Mouse (Mus musculus) midbrain, embryonic 13.5 days (tissue): ENCODE results near the gene Cbll1. TPM values are rescaled to one million over a fixed set of nuclear protein-coding genes. Genes with fewer than 3 reads are reported as not detected.

Source experiments
- ATAC-seq: fragments of 200-750 bp; cut with Nextera tagmentation; 2 replicates; pipeline ENCODE4 v1.8.0; 2017; ENCODE audit warnings: mild to moderate bottlenecking, moderate TSS enrichment, moderate library complexity
- H3K27ac ChIP-seq: fragments of 300-500 bp; sonication (generic); 2 replicates; pipeline ENCODE4 v1.5.1; 2015; ENCODE audit warnings: inconsistent platforms, mild to moderate bottlenecking, moderate library complexity
- H3K27me3 ChIP-seq: fragments of 300-500 bp; sonication (generic); 2 replicates; pipeline ENCODE4 v1.6.1; 2015; ENCODE audit warnings: mild to moderate bottlenecking, inconsistent platforms
- H3K36me3 ChIP-seq: fragments of 300-500 bp; sonication (generic); 2 replicates; pipeline ENCODE4 v1.6.1; 2015; ENCODE audit warnings: mild to moderate bottlenecking, inconsistent platforms
- H3K4me1 ChIP-seq: fragments of 300-500 bp; sonication (generic); replicated peaks from 2 replicates; pipeline ENCODE4 v1.6.1; 2015; ENCODE audit warnings: inconsistent platforms
- H3K4me2 ChIP-seq: fragments of 300-500 bp; sonication (generic); replicated peaks from 2 replicates; pipeline ENCODE4 v1.6.1; 2015; ENCODE audit warnings: moderate library complexity, mild to moderate bottlenecking, inconsistent platforms
- H3K4me3 ChIP-seq: fragments of 300-500 bp; sonication (generic); replicated peaks from 2 replicates; pipeline ENCODE4 v1.5.1; 2015; ENCODE audit warnings: mild to moderate bottlenecking, inconsistent platforms
- H3K9ac ChIP-seq: fragments of 300-500 bp; sonication (generic); replicated peaks from 2 replicates; pipeline ENCODE4 v1.6.1; 2015; ENCODE audit warnings: mild to moderate bottlenecking, inconsistent platforms
- H3K9me3 ChIP-seq: fragments of 300-500 bp; sonication (generic); 2 replicates; pipeline ENCODE4 v1.6.1; 2016; ENCODE audit warnings: mild to moderate bottlenecking, inconsistent platforms
- WGBS: fragments of 180-500 bp; shearing (Covaris S2); methylation state at CpG from one replicate; pipeline ENCODE4 v1.1.7; 2015; 5-methylcytosine and 5-hydroxymethylcytosine counted together
- polyA plus RNA-seq: library from polyadenylated mRNA; unstranded; fragments of >200 nt; fragmentation: Nextera tagmentation; extraction: Ambion mirVana; gene quantifications from 2 replicates; pipeline ENCODE4 v1.2.1, GENCODE M21; 2015

The Cbll1 gene
- 18.7 and 19.5 TPM in 2 replicates for polyA plus RNA-seq

DNA sequence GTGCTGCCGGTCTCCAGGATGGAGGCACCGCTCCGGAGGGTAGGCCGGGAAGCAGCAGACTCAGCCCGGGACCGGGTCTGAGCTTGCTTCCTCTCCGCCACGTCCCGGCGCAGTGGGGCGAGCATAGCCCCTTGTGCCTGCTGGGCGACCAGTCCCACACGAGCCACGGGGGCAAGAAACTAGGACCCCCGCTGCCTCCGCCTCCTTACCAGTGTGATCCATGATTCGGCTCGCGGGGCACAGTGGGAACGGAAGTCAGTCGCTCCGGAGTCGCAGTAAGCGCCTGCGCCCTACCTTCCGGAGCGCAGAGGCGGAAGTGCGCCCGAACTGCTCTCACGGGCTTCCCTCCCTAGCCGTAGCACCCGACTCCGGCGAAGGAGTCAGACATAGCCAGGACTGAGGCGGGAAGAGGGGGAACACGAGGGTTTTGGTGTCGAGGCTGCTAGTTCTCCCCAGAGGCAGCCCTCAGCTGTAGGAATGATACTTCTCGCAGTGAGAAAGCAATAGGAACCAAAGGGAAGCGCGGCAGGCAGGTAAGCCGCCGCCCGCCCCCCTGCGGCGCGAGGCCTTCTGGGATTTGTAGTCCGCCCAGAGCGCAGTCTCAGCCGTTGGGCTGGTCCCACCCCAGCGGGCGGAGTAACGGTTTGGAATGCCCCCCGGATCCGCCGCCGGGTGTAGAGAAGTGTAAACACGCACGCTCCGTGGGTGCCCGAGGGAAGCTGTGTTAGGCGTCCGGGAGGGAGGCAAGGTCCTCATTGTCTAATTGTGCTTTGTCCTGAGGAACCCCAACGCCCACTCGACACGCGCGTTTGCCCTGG is at the start of gene Cbll1:
Cbll1 (minus strand) TSS at position 303 of the 818 bp plus-strand sequence.
- Histone ChIP-seq H3K27ac (peak within 1 kb of the TSS; percentile 95), H3K27me3 (no peaks in the 10 kb centered on the region), H3K36me3 (peaks cover under 1% of the 10 kb centered on the region), H3K9me3 (no peaks in the 10 kb centered on the region), H3K4me2 (peak within 1 kb of the TSS; percentile 75), H3K9ac (peak within 1 kb of the TSS; percentile 91), H3K4me1 (peaks cover 22% of the 10 kb centered on the region), H3K4me3 (peak within 1 kb of the TSS; percentile 82)
- ATAC-seq = peak; percentile 99
- under 1% methylated on average over 67 of the region's 68 CpGs for WGBS

DNA sequence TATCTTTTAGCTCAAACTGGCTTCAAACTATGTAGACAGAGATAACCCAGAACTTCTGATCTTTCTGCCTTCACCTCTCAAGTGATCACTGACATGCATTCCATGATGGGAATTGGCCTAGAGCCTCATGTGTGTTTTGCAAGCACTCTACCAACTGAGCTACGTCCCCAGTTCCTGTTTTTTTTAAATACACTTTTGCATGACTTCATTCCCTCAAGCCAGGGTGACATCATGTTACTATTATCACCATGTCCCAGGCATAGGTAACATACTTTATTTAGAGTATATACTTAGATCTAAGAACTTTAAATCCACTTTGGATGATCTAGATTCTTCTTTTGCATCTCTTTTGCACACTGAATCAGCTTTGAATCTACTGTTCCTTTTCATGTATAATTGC is 46.6 kb upstream of the Cbll1 start:
- no peak for ATAC-seq
- 71% methylated on average over 1 of the region's 1 CpGs for WGBS

DNA sequence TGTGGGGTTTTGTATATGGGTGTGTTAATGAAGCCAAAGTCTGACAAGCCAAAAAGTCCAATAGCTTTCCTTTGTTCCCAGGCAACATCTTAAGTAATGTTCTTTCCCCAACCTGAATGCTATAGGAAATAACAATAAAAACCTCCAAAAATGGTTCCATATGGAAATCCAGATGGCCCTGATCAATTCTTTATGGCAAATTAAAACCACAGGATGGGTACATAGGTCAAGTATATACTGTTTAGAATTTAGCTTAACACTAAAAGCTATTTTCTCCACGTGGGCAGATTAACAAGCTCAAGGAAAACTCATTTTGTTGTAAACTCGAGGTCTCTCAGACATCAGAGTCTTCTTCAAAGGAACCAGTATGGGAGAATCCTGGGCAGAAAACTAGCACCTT is 45.8 kb upstream of the Cbll1 start:
- ATAC-seq = no peak
- no peak overlapping the region for H3K9ac ChIP-seq
- H3K9me3 ChIP-seq = no peaks in the 10 kb centered on the region
- no peaks in the 10 kb centered on the region for H3K36me3 ChIP-seq
- WGBS = 61% methylated on average over 2 of the region's 2 CpGs
- no peak overlapping the region for H3K4me3 ChIP-seq
- no peak overlapping the region for H3K27ac ChIP-seq
- no peak overlapping the region for H3K4me2 ChIP-seq
- no peaks in the 10 kb centered on the region for H3K27me3 ChIP-seq
- no peaks in the 10 kb centered on the region for H3K4me1 ChIP-seq

More for the DNA sequence above, 46.6 kb upstream of the Cbll1 start:
- H3K27me3 ChIP-seq = no peaks in the 10 kb centered on the region
- H3K9ac ChIP-seq = no peak overlapping the region
- H3K4me1 ChIP-seq = no peaks in the 10 kb centered on the region
- no peak overlapping the region for H3K27ac ChIP-seq
- H3K9me3 ChIP-seq = no peaks in the 10 kb centered on the region
- H3K36me3 ChIP-seq = no peaks in the 10 kb centered on the region
- H3K4me2 ChIP-seq = no peak overlapping the region
- H3K4me3 ChIP-seq = no peak overlapping the region

DNA sequence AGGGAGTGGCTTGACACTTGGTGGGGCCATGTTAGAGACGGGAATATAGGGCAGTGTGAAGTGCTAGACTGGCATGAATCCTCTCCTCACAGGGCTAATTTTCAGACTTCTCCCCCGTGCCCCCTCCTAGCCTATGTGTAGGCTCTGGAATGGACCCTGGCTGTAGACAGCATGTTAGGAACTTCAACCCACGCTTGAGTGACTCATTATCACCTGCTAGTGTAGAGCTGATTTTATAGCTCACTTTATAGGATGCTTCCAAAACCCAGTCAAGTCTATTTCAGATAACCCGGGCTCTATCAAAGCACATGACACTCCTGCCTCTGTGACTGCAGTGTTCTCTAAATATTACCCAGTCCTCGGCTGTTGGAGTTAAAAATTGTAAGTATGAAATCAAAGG is 42.1 kb upstream of the Cbll1 start:
- Histone ChIP-seq H3K36me3 (no peaks in the 10 kb centered on the region), H3K9me3 (no peaks in the 10 kb centered on the region), H3K4me2 (no peak overlapping the region), H3K4me3 (no peak overlapping the region), H3K9ac (no peak overlapping the region), H3K27ac (no peak overlapping the region), H3K27me3 (no peaks in the 10 kb centered on the region), H3K4me1 (no peaks in the 10 kb centered on the region)
- no peak for ATAC-seq
- 80% methylated on average over 5 of the region's 5 CpGs for WGBS

DNA sequence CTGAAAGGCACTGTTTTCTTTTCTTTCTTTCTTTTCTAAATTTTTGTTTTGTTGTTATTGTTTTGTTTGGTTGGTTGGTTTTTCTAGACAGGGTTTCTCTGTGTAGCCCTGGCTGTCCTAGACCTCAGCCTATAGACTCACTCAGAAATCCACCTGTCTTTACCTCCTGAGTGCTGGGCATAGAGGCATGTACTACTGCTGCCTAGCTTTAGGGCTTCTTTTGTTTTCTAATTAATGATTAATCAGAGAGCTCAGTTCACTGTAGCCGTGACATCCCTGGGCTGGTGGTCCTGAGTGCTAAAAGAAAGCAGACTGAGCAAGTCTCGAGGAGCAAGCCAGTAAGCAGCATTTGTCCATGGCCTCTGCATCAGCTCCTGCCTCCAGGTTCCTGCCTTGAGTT is 40.4 kb upstream of the Cbll1 start:
- H3K4me3 ChIP-seq = no peak overlapping the region
- H3K4me2 ChIP-seq = no peak overlapping the region
- H3K36me3 ChIP-seq = no peaks in the 10 kb centered on the region
- no peak overlapping the region for H3K27ac ChIP-seq
- no peak overlapping the region for H3K9ac ChIP-seq
- WGBS = 92% methylated on average over 2 of the region's 2 CpGs
- no peak for ATAC-seq
- H3K4me1 ChIP-seq = no peaks in the 10 kb centered on the region
- H3K27me3 ChIP-seq = no peaks in the 10 kb centered on the region
- H3K9me3 ChIP-seq = no peaks in the 10 kb centered on the region

DNA sequence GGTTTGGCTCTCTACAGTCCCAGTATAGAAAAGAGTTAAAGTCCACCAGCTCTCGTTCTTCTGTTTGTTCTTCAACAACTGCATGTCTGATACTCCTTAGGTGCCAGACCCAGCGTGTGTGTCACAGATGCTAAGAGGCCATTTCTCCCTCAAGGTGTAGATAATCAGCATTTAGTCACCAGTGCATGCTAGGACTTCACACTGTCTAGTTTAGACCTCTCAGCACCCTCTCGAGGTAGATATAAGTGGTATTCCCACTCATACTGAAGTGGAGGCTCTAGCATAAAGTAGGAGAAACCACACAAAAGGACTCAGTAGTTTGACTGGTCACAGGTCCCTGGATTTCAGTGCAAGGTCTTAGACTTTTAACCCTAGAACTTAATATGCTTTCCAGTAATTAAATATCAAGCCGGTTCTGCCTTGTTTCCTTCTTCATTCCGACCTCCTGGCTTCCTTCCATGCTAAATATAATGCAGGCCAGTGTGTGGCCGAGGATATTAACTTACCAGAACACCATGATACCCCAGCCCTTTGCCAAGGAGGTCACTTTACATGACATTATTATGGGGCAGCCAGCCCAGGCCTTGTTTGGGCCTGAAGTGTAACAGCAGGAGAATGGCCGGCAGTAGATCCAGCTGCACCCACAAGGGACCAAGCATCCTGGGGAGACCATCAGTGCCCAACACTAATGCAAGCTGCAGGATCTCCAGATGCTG is 38.3 kb upstream of the Cbll1 start:
- Histone ChIP-seq H3K4me2 (no peak overlapping the region), H3K9ac (no peak overlapping the region), H3K9me3 (no peaks in the 10 kb centered on the region), H3K4me1 (peaks cover 6% of the 10 kb centered on the region; the same call in 1 of the 2 replicates), H3K36me3 (no peaks in the 10 kb centered on the region), H3K27ac (no peak overlapping the region), H3K4me3 (no peak overlapping the region), H3K27me3 (no peaks in the 10 kb centered on the region)
- WGBS = 82% methylated on average over 7 of the region's 7 CpGs
- no peak for ATAC-seq

DNA sequence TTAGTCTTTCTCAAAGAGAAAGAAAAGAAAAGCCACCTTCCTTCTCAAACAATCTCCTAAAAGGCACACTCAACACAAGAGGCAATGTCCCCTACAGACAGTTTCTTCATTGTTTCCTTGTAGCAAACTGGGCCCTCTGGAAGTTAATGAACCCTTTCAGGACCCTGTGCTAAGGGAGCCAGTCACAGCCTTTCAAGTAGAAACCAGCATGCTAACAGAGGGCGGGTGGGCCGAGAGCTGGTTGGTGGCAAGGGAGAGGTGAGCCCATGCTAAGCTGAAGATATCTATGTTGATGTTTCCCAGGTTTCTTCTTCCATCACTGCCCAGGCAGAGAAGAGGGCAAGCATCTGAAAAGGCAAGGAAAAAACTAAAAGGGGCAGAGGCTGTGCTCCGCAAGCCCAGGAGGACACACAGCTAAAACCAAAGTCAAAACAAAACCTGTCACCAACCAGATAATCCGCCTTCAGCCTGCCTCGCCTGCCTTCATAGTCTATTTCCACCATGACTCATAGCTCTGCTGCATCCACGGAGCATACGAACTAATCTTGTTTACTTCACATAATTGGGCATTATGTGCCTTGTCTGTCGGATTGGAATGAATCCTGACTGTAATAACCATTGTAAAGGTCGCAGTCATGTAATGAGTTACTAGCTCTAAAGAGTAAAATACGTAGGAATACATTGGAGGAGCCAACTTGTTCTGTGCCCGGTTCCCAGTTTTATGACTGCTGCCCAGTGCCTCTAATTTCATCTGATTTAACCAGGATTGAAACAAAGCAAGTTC is 34.8 kb upstream of the Cbll1 start:
- no peak overlapping the region for H3K4me2 ChIP-seq

DNA sequence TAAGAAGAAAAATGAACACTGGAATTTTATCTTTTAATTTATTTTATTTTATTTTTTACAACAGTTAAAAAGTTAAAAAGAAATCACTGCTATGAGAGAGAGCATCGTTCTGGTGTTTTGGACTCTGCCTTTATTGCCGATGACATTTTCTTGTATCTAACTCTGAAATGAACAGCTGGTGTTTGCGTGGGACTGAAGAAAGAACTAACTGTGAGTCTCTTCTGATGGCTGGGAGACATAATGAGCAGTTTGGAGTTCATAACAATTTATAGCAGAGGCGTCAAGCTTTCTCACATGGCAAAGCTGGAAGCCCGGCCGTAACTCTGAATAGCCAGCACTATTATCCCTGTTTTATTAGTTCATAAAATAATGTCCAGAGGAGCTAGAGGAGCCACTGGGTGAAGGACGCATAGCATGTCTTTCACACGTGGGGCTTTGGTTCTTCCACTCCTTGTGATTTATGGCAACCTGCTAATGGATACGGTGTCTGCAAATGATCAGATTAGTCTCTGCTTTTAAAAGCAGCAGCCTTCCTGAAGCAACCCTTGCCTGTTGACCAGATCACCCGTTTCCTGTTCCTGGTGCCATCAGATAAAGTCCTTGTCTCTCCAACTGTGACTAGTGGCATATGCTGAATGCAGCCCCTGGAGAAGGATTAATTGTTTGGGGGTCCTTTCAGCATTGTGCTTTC is 33.9 kb upstream of the Cbll1 start:
- no peak overlapping the region for H3K9ac ChIP-seq
- 81% methylated on average over 10 of the region's 10 CpGs for WGBS
- H3K4me3 ChIP-seq = no peak overlapping the region
- no peak for ATAC-seq
- no peaks in the 10 kb centered on the region for H3K9me3 ChIP-seq
- peaks cover 6% of the 10 kb centered on the region; the same call in 1 of the 2 replicates for H3K4me1 ChIP-seq
- no peak overlapping the region for H3K27ac ChIP-seq
- no peaks in the 10 kb centered on the region for H3K36me3 ChIP-seq
- no peak overlapping the region for H3K4me2 ChIP-seq
- H3K27me3 ChIP-seq = no peaks in the 10 kb centered on the region

More for the DNA sequence above, 34.8 kb upstream of the Cbll1 start:
- Histone ChIP-seq H3K9ac (no peak overlapping the region), H3K27ac (no peak overlapping the region), H3K4me3 (no peak overlapping the region), H3K9me3 (no peaks in the 10 kb centered on the region), H3K36me3 (no peaks in the 10 kb centered on the region), H3K27me3 (no peaks in the 10 kb centered on the region), H3K4me1 (peaks cover 6% of the 10 kb centered on the region; the same call in 1 of the 2 replicates)
- ATAC-seq = no peak
- 64% methylated on average over 11 of the region's 11 CpGs for WGBS

DNA sequence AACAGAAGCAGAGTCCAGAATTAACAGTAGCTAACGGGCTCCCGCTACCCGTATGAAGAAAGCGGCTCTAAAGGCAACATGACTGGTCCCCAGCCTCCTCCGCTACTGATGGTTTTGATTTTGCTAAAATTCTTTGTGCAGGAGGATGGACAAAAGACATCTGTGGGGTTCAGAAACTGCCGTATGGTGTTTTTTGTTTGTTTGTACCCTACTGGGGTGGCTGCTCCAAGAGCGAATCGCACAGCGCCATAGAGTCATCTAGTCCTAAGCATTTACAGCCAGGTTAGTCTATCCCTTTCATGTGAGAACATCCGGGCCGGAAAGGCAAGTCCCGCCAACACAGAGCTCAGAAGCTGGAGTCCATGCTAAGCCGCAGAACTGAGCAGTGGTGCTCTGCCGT is 32.6 kb upstream of the Cbll1 start:
- 82% methylated on average over 14 of the region's 14 CpGs for WGBS
- H3K4me3 ChIP-seq = no peak overlapping the region
- H3K36me3 ChIP-seq = no peaks in the 10 kb centered on the region
- ATAC-seq = no peak
- H3K27me3 ChIP-seq = no peaks in the 10 kb centered on the region
- no peak overlapping the region for H3K27ac ChIP-seq
- no peaks in the 10 kb centered on the region for H3K9me3 ChIP-seq
- peaks cover 6% of the 10 kb centered on the region; the same call in 1 of the 2 replicates for H3K4me1 ChIP-seq
- H3K4me2 ChIP-seq = no peak overlapping the region
- no peak overlapping the region for H3K9ac ChIP-seq

DNA sequence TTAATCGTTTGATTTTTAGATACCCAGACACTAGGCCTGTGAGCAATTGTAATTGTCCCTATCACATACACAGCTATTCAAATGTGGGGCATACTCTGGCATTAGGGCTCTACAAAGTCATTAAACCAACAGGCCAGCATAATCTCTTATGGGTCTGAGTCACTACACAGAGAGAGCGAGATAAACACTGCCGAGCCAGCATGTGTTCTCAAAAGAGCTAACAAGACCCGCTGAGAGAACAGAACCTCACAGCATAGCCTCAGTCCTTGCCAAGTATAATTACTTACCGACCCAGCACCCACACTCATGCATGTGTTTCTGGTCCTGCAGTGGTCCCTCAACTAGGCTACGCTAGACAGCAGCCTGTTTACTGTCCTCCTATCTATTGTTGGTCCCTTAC is 28.0 kb upstream of the Cbll1 start:
- Histone ChIP-seq H3K27me3 (no peaks in the 10 kb centered on the region), H3K36me3 (no peaks in the 10 kb centered on the region), H3K27ac (no peak overlapping the region), H3K4me2 (no peak overlapping the region), H3K9me3 (no peaks in the 10 kb centered on the region), H3K9ac (no peak overlapping the region), H3K4me1 (no peaks in the 10 kb centered on the region), H3K4me3 (no peak overlapping the region)
- no peak for ATAC-seq
- WGBS = 60% methylated on average over 6 of the region's 6 CpGs

DNA sequence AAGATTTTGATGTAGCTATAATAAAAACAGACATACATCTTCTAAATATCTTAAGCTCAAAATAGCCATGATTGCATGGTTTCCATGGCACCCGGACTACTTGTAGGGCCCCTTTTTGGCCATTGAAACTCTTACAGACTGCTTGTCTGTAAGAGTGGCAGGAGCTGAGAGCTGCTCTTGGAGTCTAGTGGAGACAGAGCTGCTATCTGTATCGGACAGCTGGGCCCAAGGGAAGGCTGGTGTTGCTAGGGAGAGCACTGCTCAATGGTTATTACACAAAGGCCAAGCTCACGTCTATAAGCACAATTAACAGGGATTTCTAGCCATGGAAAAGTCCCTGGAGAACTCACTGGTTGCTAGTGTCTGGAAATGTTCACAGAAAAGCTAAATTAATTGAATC is 22.0 kb upstream of the Cbll1 start:
- peaks cover 4% of the 10 kb centered on the region; the same call in 1 of the 2 replicates for H3K4me1 ChIP-seq
- no peaks in the 10 kb centered on the region for H3K27me3 ChIP-seq
- no peak overlapping the region for H3K9ac ChIP-seq
- H3K9me3 ChIP-seq = no peaks in the 10 kb centered on the region
- no peaks in the 10 kb centered on the region for H3K36me3 ChIP-seq
- H3K4me2 ChIP-seq = no peak overlapping the region
- no peak overlapping the region for H3K27ac ChIP-seq
- no peak overlapping the region for H3K4me3 ChIP-seq
- 0 out of 2 replicates have a peak, but pooled peaks have one; percentile 43 for ATAC-seq
- 53% methylated on average over 3 of the region's 3 CpGs for WGBS
